Mouse (Mus musculus) hindbrain, embryonic 13.5 days (tissue): ENCODE data around the gene Stac. TPM values are rescaled to one million over a fixed set of nuclear protein-coding genes. Genes with fewer than 3 reads are reported as not detected.

ENCODE experiments used
- ATAC-seq: fragments of 200-750 bp; cut with Nextera tagmentation; 2 replicates; pipeline ENCODE4 v1.8.0; 2017; ENCODE audit warnings: moderate TSS enrichment; ENCODE audit not compliant: low FRiP score
- H3K27ac ChIP-seq: fragments of 300-500 bp; sonication (generic); 2 replicates; pipeline ENCODE4 v1.5.1; 2015; ENCODE audit warnings: inconsistent platforms, mild to moderate bottlenecking, moderate library complexity
- H3K27me3 ChIP-seq: fragments of 300-500 bp; sonication (generic); 2 replicates; pipeline ENCODE4 v1.6.1; 2015; ENCODE audit warnings: mild to moderate bottlenecking, inconsistent platforms
- H3K36me3 ChIP-seq: fragments of 300-500 bp; sonication (generic); 2 replicates; pipeline ENCODE4 v1.6.1; 2015; ENCODE audit warnings: mild to moderate bottlenecking, inconsistent platforms
- H3K4me1 ChIP-seq: fragments of 300-500 bp; sonication (generic); replicated peaks from 2 replicates; pipeline ENCODE4 v1.6.1; 2015; ENCODE audit warnings: inconsistent platforms
- H3K4me2 ChIP-seq: fragments of 300-500 bp; sonication (generic); 2 replicates; pipeline ENCODE4 v1.6.1; 2015; ENCODE audit warnings: inconsistent platforms, mild to moderate bottlenecking, moderate library complexity
- H3K4me3 ChIP-seq: fragments of 300-500 bp; sonication (generic); 2 replicates; pipeline ENCODE4 v1.5.1; 2015; ENCODE audit warnings: mild to moderate bottlenecking, inconsistent platforms
- H3K9ac ChIP-seq: fragments of 300-500 bp; sonication (generic); 2 replicates; pipeline ENCODE4 v1.6.1; 2015; ENCODE audit warnings: mild to moderate bottlenecking, inconsistent platforms
- H3K9me3 ChIP-seq: fragments of 300-500 bp; sonication (generic); 2 replicates; pipeline ENCODE4 v1.6.1; 2016; ENCODE audit warnings: inconsistent platforms
- WGBS: fragments of 180-500 bp; shearing (Covaris S2); methylation state at CpG from one replicate; pipeline ENCODE4 v1.1.7; 2015; 5-methylcytosine and 5-hydroxymethylcytosine counted together
- polyA plus RNA-seq: library from polyadenylated mRNA; unstranded; fragments of >200 nt; fragmentation: Nextera tagmentation; extraction: Ambion mirVana; gene quantifications from 2 replicates; pipeline ENCODE4 v1.2.1, GENCODE M21; 2015

Gene Stac
- polyA plus RNA-seq, 1 experiment from 2014 or later: 3.7 TPM

DNA sequence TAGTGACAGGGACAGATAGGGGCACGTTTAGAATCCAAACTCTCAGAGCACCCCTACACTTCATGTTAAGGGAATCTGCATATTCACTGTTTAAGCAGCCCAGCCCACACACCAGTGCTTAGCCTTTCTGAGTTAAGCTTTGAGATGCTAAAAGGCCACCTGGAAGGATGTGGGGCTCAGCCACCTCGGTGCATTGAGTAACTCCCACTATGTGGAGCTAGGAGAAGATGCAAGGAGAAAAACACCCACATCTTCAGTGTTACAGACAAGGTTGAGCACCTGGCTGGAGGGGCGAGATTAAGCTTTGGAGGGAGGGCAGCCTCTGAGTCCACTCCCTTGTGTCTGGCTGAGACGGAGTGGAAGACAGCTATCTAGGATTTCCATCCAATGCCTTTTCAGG, 114.3 kb downstream of the Stac start:
- Histone ChIP-seq H3K9ac (no peak overlapping the region), H3K27ac (no peak overlapping the region), H3K27me3 (no peaks in the 10 kb centered on the region), H3K9me3 (no peaks in the 10 kb centered on the region), H3K4me3 (no peak overlapping the region), H3K4me1 (peaks cover 12% of the 10 kb centered on the region; the same call in 1 of the 2 replicates), H3K36me3 (no peaks in the 10 kb centered on the region), H3K4me2 (no peak overlapping the region)
- 35% methylated on average over 4 of the region's 4 CpGs for WGBS
- ATAC-seq: no peak

DNA sequence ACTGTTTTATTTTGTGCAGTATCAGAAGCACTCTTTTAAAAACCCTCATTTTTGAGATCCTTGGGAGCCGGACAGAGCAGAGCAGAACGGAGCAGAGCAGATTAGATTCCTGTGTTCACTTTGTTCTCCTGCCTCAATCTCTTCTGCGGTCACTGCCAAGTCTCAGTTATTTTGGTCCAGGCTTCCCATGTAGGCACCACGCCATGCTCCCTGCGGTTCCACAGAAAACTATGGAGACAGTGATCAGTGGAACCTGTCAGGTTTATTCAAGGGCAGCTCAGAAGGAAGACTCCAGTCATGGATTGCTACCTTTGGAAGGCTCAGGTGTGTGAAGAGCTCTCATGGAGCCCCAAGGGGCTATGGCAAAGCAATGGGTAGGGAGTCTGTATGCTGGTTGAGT, 116.3 kb downstream of the Stac start:
- peaks cover 9% of the 10 kb centered on the region; the same call in 1 of the 2 replicates for H3K4me1 ChIP-seq
- WGBS: 94% methylated on average over 5 of the region's 5 CpGs

DNA sequence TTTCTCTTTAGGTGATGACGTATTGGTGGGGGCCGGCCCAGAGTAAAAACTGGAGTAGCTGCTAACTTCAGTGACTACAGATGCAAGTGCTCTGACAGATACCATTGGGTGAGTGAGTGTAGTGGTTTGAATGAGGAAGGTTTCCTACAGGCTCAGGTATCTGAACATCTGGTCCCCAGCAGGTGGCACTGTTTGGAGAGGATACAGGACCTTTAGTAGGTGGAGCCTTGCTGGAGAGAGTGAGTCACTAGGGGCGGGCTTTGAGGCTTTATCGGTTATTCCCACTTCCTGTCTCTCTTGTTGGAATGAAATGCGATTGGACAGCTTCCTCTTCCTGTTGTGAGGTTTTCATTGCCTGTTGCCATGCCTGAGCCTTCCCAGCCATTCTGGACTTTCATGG, 118.5 kb downstream of the Stac start:
- H3K27ac ChIP-seq: no peak overlapping the region
- no peak for ATAC-seq
- peaks cover 5% of the 10 kb centered on the region; the same call in 1 of the 2 replicates for H3K4me1 ChIP-seq
- H3K9me3 ChIP-seq: no peaks in the 10 kb centered on the region
- H3K9ac ChIP-seq: no peak overlapping the region
- H3K4me3 ChIP-seq: no peak overlapping the region
- H3K36me3 ChIP-seq: no peaks in the 10 kb centered on the region
- H3K4me2 ChIP-seq: no peak overlapping the region
- 91% methylated on average over 5 of the region's 5 CpGs for WGBS
- H3K27me3 ChIP-seq: no peaks in the 10 kb centered on the region

More for the DNA sequence above, 116.3 kb downstream of the Stac start:
- Histone ChIP-seq H3K27me3 (no peaks in the 10 kb centered on the region), H3K4me2 (no peak overlapping the region), H3K36me3 (no peaks in the 10 kb centered on the region), H3K4me3 (no peak overlapping the region), H3K9me3 (no peaks in the 10 kb centered on the region), H3K9ac (no peak overlapping the region), H3K27ac (no peak overlapping the region)
- no peak for ATAC-seq

DNA sequence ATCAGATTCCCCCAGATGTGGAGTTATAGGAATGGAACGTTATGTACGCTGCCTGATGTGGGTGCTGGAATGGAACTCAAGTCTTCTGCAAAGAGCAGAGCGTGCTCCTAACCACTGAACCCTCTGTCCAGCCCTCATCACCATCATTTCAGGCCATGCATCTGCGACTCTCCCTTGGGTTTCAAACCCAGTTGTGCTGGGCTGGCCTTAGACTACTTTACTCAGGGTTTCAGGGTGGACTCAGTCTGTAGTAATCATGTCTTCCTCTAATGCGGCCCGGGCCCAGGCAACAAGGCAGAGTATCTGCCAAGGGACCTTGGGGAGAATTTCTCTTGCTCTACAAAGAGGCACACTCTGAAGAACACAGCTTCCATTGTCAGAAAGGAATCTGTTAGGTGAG, 126.0 kb downstream of the Stac start:
- H3K4me3 ChIP-seq: no peak overlapping the region
- no peak for ATAC-seq
- WGBS: 95% methylated on average over 6 of the region's 6 CpGs
- no peak overlapping the region for H3K9ac ChIP-seq
- no peak overlapping the region for H3K27ac ChIP-seq
- no peaks in the 10 kb centered on the region for H3K9me3 ChIP-seq
- H3K36me3 ChIP-seq: no peaks in the 10 kb centered on the region
- H3K4me1 ChIP-seq: 0 out of 2 replicates have a peak, but pooled peaks cover 3% of the 10 kb centered on the region
- H3K27me3 ChIP-seq: no peaks in the 10 kb centered on the region
- H3K4me2 ChIP-seq: no peak overlapping the region

DNA sequence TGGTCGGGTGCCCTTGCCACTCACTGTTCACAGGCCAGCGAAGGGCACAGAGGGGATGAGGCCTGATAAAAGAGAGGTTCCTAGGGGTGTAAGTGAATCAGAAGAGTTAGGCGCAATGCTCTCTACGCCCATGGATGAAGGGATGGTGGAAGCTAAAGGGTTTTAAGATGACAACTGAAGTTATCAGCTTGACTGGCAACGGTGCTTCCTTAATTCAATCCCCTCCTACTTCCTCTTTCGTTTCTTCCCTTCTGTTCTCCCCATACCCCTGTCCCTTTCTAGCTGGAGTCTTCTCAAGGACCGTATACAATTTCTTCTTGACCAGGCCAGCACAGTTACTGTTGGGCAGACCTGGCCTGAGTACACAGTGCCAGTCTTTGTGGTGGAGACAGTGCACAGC, 126.9 kb downstream of the Stac start:
- WGBS: 87% methylated on average over 7 of the region's 7 CpGs

DNA sequence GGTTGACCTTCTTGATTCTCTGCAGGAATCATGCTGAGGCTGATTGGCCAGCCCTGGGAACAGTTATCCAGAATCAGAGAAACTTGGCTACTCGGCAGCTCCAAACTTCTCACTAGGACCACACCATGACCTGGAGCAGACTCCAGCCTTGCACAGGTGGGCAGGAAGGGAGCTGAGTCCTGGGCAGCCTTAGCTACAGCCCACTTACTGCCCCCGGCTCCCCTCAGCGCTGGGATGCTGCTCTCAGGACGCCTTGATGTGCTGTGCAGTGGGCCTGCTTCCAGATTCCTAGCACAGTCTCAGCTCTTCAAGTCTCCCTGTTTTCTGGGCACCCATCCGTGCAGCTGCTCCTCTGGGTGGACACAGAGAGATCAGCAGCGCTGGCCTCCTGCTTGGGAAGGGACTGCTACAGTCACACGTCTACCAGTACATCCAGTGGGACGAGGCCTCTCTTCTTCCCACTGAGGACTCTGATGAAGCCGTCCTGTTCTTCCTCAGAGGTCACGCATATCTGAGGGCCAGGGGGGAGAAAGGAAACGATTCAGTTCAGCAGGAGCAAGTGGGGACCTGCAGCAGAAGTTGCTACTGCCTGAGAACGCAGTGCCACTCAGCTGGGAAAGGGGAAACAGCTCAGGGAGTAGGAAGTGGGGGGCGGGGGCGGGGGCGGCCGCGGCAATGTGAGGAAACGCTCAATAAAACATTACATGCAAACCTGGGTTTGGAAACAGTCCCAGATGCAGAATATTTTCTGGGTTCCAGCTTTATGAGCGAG, 127.7 kb downstream of the Stac start:
- WGBS: 62% methylated on average over 19 of the region's 19 CpGs
- Histone ChIP-seq H3K4me1 (0 out of 2 replicates have a peak, but pooled peaks cover 3% of the 10 kb centered on the region), H3K4me2 (no peak overlapping the region), H3K9ac (no peak overlapping the region), H3K27me3 (no peaks in the 10 kb centered on the region), H3K36me3 (no peaks in the 10 kb centered on the region), H3K27ac (no peak overlapping the region), H3K4me3 (no peak overlapping the region), H3K9me3 (no peaks in the 10 kb centered on the region)
- no peak for ATAC-seq

More for the DNA sequence above, 126.9 kb downstream of the Stac start:
- ATAC-seq: no peak
- Histone ChIP-seq H3K27me3 (no peaks in the 10 kb centered on the region), H3K4me3 (no peak overlapping the region), H3K4me2 (no peak overlapping the region), H3K9ac (no peak overlapping the region), H3K36me3 (no peaks in the 10 kb centered on the region), H3K9me3 (no peaks in the 10 kb centered on the region), H3K27ac (no peak overlapping the region), H3K4me1 (0 out of 2 replicates have a peak, but pooled peaks cover 3% of the 10 kb centered on the region)

DNA sequence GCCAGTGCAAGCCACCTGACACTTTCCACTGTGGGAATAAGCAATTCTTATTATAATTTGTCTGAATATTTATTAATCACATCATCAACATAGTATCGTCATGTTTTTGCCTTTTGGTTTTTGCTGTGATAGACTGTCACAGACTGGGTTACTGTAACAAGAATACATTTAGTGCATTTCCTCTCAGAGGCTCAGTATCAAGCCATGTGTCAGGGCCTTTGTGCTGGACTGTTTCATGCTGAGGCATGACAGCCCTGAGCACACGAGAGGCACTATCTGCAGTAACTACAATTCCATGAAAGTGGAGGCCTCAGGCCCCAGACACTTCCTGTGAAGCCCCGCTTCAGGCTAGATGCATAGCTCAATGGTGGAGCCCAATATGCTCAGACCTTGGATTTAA, 133.4 kb downstream of the Stac start:
- Histone ChIP-seq H3K36me3 (no peaks in the 10 kb centered on the region), H3K9ac (no peak overlapping the region), H3K4me3 (no peak overlapping the region), H3K4me2 (no peak overlapping the region), H3K27ac (no peak overlapping the region), H3K9me3 (no peaks in the 10 kb centered on the region), H3K27me3 (no peaks in the 10 kb centered on the region), H3K4me1 (no peaks in the 10 kb centered on the region)
- 74% methylated on average over 3 of the region's 3 CpGs for WGBS
- ATAC-seq: no peak

DNA sequence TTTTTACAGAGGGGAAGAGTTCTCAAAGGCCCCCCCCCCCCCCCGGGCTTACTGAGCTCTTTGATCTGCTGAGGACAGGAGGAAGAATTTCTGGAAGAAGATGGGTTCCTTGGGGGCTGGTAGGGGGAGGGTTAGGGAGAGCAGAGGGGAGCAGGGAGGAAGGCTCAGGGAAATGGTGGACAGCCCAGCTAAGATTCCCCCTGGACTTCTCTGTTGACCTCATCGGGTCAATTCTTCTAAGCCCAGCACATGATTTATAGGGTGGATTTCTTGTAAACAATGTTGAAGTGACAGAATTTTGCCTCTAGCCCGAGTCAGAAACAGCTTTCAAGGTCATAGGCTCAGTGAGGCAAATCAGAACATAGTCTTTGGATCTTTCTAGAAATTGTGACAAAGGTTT, 137.3 kb downstream of the Stac start:
- no peaks in the 10 kb centered on the region for H3K9me3 ChIP-seq

DNA sequence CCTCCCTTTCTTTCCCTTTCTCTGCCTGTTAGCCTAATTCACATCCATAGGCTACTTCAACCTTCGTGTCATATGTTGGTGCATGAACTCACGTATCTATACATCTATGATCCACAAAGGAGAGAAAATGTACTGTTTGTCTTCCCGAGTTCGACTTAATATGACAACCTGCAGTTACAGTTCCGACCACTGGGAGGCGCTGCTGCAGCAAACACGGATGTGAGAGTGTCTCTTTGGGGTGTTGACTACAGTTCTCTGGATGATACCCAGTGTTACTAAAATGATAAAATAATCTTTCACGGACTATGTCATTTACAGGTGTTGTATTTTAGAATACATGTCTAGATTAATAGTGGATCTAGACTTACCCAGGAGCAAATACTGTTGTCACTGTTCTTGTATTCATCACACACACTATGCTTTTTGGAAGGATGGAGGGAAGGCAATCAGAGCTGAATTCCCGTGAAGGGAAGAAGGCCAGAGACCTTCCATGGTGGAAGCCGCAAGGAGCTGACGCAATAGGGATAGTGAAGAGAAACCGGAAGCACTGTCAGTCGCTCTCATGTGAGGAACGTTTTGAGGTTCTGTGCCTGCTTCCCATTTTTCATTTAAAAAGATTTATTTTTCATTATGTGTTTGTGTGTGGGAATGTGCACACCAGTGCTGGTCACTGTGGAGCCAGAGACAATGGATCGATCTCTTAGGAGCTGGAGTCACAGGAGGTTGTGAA, 138.5 kb downstream of the Stac start:
- H3K4me3 ChIP-seq: no peak overlapping the region
- no peaks in the 10 kb centered on the region for H3K36me3 ChIP-seq
- no peak overlapping the region for H3K9ac ChIP-seq
- WGBS: 60% methylated on average over 15 of the region's 15 CpGs
- H3K27me3 ChIP-seq: no peaks in the 10 kb centered on the region
- H3K4me2 ChIP-seq: no peak overlapping the region
- no peaks in the 10 kb centered on the region for H3K9me3 ChIP-seq
- ATAC-seq: no peak
- H3K27ac ChIP-seq: no peak overlapping the region
- peaks cover 13% of the 10 kb centered on the region; the same call in 1 of the 2 replicates for H3K4me1 ChIP-seq

More for the DNA sequence above, 137.3 kb downstream of the Stac start:
- peaks cover 6% of the 10 kb centered on the region; the same call in 1 of the 2 replicates for H3K4me1 ChIP-seq
- H3K9ac ChIP-seq: no peak overlapping the region
- no peak for ATAC-seq
- H3K27ac ChIP-seq: no peak overlapping the region
- no peaks in the 10 kb centered on the region for H3K36me3 ChIP-seq
- 60% methylated on average over 3 of the region's 3 CpGs for WGBS
- no peak overlapping the region for H3K4me3 ChIP-seq
- H3K4me2 ChIP-seq: no peak overlapping the region
- H3K27me3 ChIP-seq: no peaks in the 10 kb centered on the region

DNA sequence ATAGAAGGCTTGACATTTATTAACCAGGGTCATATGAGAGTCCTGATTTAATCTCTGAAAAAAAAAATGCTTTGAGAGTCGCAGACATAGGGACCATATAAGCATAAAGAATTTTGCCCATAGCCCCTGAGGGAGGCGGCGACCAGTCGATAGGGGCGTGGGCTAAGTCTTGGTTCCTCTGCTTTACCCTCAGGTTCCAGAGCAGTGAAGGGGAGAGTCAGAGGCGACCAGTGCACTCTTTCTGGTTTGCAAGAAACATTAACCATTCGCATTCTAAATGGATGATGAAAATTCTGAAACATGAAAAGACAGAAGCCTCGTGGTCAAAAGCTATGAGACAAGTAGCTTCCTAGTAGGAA, 139.2 kb downstream of the Stac start:
- Histone ChIP-seq H3K36me3 (no peaks in the 10 kb centered on the region), H3K4me2 (no peak overlapping the region), H3K9ac (no peak overlapping the region), H3K9me3 (no peaks in the 10 kb centered on the region), H3K4me1 (peaks cover 13% of the 10 kb centered on the region; the same call in 1 of the 2 replicates), H3K27ac (no peak overlapping the region), H3K27me3 (no peaks in the 10 kb centered on the region), H3K4me3 (no peak overlapping the region)
- 86% methylated on average over 8 of the region's 8 CpGs for WGBS
- ATAC-seq: no peak

DNA sequence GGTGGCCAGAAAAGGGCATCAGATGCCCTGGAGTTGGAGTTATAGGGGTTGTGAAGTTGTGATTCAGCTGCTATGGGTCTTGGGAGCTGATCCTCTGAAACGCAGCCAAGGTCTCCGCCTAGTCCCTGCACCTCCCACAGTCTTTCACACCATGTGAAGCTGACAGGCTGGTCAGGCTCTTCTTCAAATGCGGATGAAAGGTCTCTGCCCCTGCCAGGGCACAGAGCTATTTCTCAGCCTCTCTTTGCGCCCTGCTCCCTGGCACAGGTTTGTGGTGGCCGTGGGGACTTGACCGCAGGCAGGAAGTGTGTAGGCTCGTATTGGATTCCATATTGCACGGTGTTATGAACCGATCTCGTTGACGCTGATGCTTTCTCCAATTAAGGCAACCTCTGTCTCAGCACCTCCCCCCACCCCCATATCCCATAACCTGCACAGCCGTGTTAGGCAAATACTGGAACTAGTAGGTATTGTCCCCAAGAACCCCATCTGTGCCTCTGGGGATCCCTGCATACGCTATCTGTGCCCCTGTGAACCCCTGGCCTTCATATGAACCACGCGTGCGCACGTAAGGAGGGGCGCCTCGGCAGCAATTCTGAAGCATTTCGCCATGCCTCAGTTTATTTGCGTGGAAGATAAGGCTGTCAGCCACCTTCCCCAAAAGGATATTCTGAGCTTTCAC, 139.7 kb downstream of the Stac start:
- 87% methylated on average over 21 of the region's 21 CpGs for WGBS
- no peak overlapping the region for H3K4me3 ChIP-seq
- H3K27me3 ChIP-seq: no peaks in the 10 kb centered on the region
- H3K9ac ChIP-seq: no peak overlapping the region
- no peak overlapping the region for H3K4me2 ChIP-seq
- no peak overlapping the region for H3K27ac ChIP-seq
- H3K36me3 ChIP-seq: no peaks in the 10 kb centered on the region
- no peak for ATAC-seq
- peaks cover 13% of the 10 kb centered on the region; the same call in 1 of the 2 replicates for H3K4me1 ChIP-seq
- no peaks in the 10 kb centered on the region for H3K9me3 ChIP-seq

DNA sequence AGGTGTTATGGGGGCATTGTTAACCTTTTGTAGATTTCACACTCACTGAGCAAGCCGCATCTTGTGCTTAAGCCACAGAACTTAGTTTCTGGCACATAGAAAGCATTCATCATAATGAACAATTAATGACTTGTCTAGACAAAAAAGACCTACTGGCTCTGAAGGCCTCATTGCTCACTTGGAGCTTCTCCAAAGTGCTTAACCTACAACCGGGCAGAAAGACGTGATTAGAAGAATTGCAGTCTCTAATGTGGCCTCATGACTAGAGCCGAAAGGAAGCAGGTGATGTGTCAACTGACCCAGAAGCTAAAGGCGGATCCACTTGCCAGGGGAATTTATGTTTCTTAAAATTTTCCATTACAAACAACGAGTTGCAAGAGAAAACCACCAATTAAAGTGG, 147.5 kb downstream of the Stac start:
- H3K4me3 ChIP-seq: no peak overlapping the region
- ATAC-seq: no peak
- H3K9ac ChIP-seq: no peak overlapping the region
- no peak overlapping the region for H3K27ac ChIP-seq
- no peaks in the 10 kb centered on the region for H3K9me3 ChIP-seq
- H3K27me3 ChIP-seq: no peaks in the 10 kb centered on the region
- H3K4me1 ChIP-seq: peaks cover 6% of the 10 kb centered on the region; the same call in 1 of the 2 replicates
- no peak overlapping the region for H3K4me2 ChIP-seq
- H3K36me3 ChIP-seq: no peaks in the 10 kb centered on the region
- 77% methylated on average over 6 of the region's 6 CpGs for WGBS
